Mouse (Mus musculus) adrenal gland (tissue): ENCODE measurements around the gene Mcoln3.

ENCODE experiments used
- intact Hi-C: fragments of 180-260 bp; cut with DNase I; formaldehyde crosslinking; loops from one replicate; pipeline ENCODE4 v1.15.1; 2025

Mcoln3 gene

GRCm38 (mm10) chr3:146127205-146127604, 10.0 kb downstream of the Mcoln3 start:
- intact Hi-C loops, result no loop called here

- intact Hi-C loops, result no loop called here
Measured at GRCm38 (mm10) chr3:146134834-146135233, 17.6 kb downstream of the Mcoln3 start.

GRCm38 (mm10) chr3:146135417-146135816, 18.2 kb downstream of the Mcoln3 start:
- intact Hi-C loops, result no loop called here

- intact Hi-C loops, result no loop called here
Measured at GRCm38 (mm10) chr3:146136422-146136821, 19.2 kb downstream of the Mcoln3 start.

GRCm38 (mm10) chr3:146140276-146140675, 23.0 kb downstream of the Mcoln3 start:
- intact Hi-C loops, result no loop called here

- intact Hi-C loops, result no loop called here
Measured at GRCm38 (mm10) chr3:146142523-146142922, 25.3 kb downstream of the Mcoln3 start.

- intact Hi-C loops, result no loop called here
Measured at GRCm38 (mm10) chr3:146145501-146145900, 28.3 kb downstream of the Mcoln3 start.

GRCm38 (mm10) chr3:146146131-146146530, 28.9 kb downstream of the Mcoln3 start:
- intact Hi-C loops, result no loop called here

GRCm38 (mm10) chr3:146149156-146150057, 32.2 kb downstream of the Mcoln3 start, which contains the start of gene Mcoln2:
Mcoln2 (plus strand) TSS chr3:146149833.
- intact Hi-C loops, result no loop called here

- intact Hi-C loops, result no loop called here
Measured at GRCm38 (mm10) chr3:146150058-146150400, 32.8 kb downstream of the Mcoln3 start.

GRCm38 (mm10) chr3:146150560-146150959, 33.3 kb downstream of the Mcoln3 start:
- intact Hi-C loops, result no loop called here

- intact Hi-C loops, result no loop called here
Measured at GRCm38 (mm10) chr3:146151328-146151727, 34.1 kb downstream of the Mcoln3 start.

- intact Hi-C loops, result no loop called here
Measured at GRCm38 (mm10) chr3:146151755-146152154, 34.5 kb downstream of the Mcoln3 start.

- intact Hi-C loops, result no loop called here
Measured at GRCm38 (mm10) chr3:146152348-146152747, 35.1 kb downstream of the Mcoln3 start.

GRCm38 (mm10) chr3:146152913-146153312, 35.7 kb downstream of the Mcoln3 start:
- intact Hi-C loops, result no loop called here

- intact Hi-C loops, result no loop called here
Measured at GRCm38 (mm10) chr3:146153862-146154611, 36.8 kb downstream of the Mcoln3 start.

GRCm38 (mm10) chr3:146155628-146156576, 38.7 kb downstream of the Mcoln3 start:
- intact Hi-C loops, result no loop called here

- intact Hi-C loops, result no loop called here
Measured at GRCm38 (mm10) chr3:146156811-146157210, 39.6 kb downstream of the Mcoln3 start.

- intact Hi-C loops, result no loop called here
Measured at GRCm38 (mm10) chr3:146158039-146158438, 40.8 kb downstream of the Mcoln3 start.

- intact Hi-C loops, result no loop called here
Measured at GRCm38 (mm10) chr3:146159360-146159759, 42.1 kb downstream of the Mcoln3 start.

- intact Hi-C loops, result no loop called here
Measured at GRCm38 (mm10) chr3:146162197-146162596, 44.9 kb downstream of the Mcoln3 start.
